Mouse (Mus musculus) bone marrow, adult 2 months (tissue): ENCODE measurements around the gene Sez6l. TPM values are rescaled to one million over a fixed set of nuclear protein-coding genes. Genes with fewer than 3 reads are reported as not detected.
A peak's percentile ranks its signal among the peaks of the same experiment; 100 is the strongest.

Experiments
- H3K27ac ChIP-seq: fragments of 200-500 bp; 2 replicates; pipeline ENCODE4 v1.5.1; 2012; ENCODE audit warnings: low read depth, mild to moderate bottlenecking, control low read depth, inconsistent platforms, low read length; ENCODE audit not compliant: control insufficient read depth, poor library complexity, insufficient read depth
- H3K4me1 ChIP-seq: fragments of 200-500 bp; 2 replicates; pipeline ENCODE4 v1.6.1; 2011; ENCODE audit warnings: low read length; ENCODE audit not compliant: control insufficient read depth, insufficient read depth
- H3K4me3 ChIP-seq: fragments of 200-500 bp; replicated peaks from 2 replicates; pipeline ENCODE3; 2011; ENCODE audit warnings: mild to moderate bottlenecking, low read depth, low read length, control low read depth; ENCODE audit not compliant: control insufficient read depth
- CTCF ChIP-seq: fragments of 200-500 bp; IDR thresholded peaks from 2 replicates; pipeline ENCODE4 v1.5.1; 2011; ENCODE audit warnings: low read length, control low read depth; ENCODE audit not compliant: control insufficient read depth, insufficient read depth
- POLR2A ChIP-seq: fragments of 200-500 bp; IDR thresholded peaks from 2 replicates; pipeline ENCODE4 v1.6.1; 2011; ENCODE audit warnings: low read depth, mild to moderate bottlenecking, control low read depth, low read length, borderline replicate concordance; ENCODE audit not compliant: control insufficient read depth
- WGBS: fragments of 180-500 bp; shearing (Covaris S2); methylation state at CpG from one replicate; pipeline ENCODE4 v1.1.7; 2018; 5-methylcytosine and 5-hydroxymethylcytosine counted together
- polyA plus RNA-seq: library from polyadenylated mRNA; stranded (reverse); fragments of >200 nt; gene quantifications from 2 replicates; pipeline ENCODE4 v1.2.4, GENCODE M21; 2011; ENCODE audit warnings: low replicate concordance; ENCODE audit not compliant: missing spikeins, insufficient read depth, insufficient read length

Sez6l gene
- polyA plus RNA-seq, 1 experiment = not detected

- WGBS = 54% methylated on average over 11 of the region's 11 CpGs
- no peaks in the 10 kb centered on the region for H3K4me1 ChIP-seq
- TF ChIP-seq POLR2A = no peak
- TF ChIP-seq CTCF = no peak
- H3K27ac ChIP-seq = no peak overlapping the region
- H3K4me3 ChIP-seq = no peak overlapping the region
Observed at GRCm38 (mm10) chr5:112534146-112534545, 42.8 kb downstream of the Sez6l start.

- no peak for TF ChIP-seq CTCF
- TF ChIP-seq POLR2A = no peak
- no peak overlapping the region for H3K4me3 ChIP-seq
- H3K27ac ChIP-seq = no peak overlapping the region
- H3K4me1 ChIP-seq = no peaks in the 10 kb centered on the region
- 48% methylated on average over 16 of the region's 16 CpGs for WGBS
Observed at GRCm38 (mm10) chr5:112533312-112534075, 43.5 kb downstream of the Sez6l start.

DNA sequence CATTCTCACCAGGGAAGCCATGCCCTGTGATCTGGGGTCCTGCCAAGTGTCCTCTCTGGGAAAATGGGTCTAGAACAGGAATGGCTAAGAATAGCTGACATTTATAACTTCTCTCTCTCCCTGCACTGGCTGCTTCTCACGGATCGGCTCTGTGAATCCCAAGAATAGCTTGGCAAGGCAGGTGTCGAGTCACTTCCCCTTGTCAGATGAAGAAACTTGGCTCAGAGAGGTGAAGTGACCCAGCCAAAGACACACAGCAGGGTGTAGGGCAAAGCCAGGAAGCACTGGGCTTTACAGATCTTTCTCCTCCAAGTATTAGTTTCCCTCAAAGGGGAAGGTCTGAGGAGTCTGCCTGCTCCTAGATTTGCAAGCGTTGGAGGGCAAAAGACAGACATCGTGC is 44.1 kb downstream of the Sez6l start:
- H3K4me1 ChIP-seq = no peaks in the 10 kb centered on the region
- WGBS = 70% methylated on average over 5 of the region's 5 CpGs
- no peak for TF ChIP-seq CTCF
- TF ChIP-seq POLR2A = no peak
- H3K27ac ChIP-seq = no peak overlapping the region
- H3K4me3 ChIP-seq = no peak overlapping the region

- WGBS = 62% methylated on average over 8 of the region's 8 CpGs
- TF ChIP-seq CTCF (peak; percentile 52), POLR2A (no peak)
- H3K4me3 ChIP-seq = no peak overlapping the region
- no peak overlapping the region for H3K27ac ChIP-seq
- no peaks in the 10 kb centered on the region for H3K4me1 ChIP-seq
Observed at GRCm38 (mm10) chr5:112532210-112532609, 44.8 kb downstream of the Sez6l start.

DNA sequence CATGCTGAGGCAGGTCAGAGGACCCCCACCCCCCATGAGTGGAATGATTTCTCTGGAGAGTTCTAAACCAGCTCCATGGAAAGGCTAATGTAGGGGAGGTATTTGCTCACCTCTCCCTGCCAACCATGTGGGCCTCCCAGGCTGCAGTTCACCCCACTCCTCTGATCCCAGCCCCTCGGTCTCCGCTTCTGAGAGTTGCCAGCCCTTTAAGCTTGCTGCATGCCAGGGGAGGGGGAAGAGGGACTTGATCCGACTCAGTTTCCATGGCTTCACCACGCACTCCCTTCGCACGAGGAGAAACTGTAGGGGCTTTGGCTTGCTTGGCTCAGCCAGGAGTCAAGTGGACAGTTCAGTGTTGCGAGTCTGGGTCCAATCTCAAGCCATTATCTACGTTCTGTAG is 45.9 kb downstream of the Sez6l start:
- WGBS = 79% methylated on average over 8 of the region's 8 CpGs

DNA sequence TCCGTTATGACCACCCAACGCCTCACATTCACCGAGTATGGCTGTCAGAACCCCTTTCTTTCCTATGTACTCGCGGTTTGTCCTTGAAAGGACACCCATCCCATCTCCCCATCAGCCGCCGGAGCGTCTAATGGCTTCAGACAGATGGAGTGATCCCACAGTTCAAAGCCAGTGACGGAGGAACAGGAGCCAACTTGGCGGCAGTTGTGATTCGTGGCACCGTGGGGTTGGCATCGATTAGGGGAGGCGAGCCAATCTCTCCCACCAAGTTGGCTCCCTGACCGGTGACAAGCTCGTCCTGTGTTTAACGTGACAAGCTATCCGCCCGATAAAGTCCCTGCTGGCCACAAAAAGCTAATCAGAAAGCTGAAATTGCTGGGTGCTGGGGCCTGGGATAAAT is 50.0 kb downstream of the Sez6l start:
- Histone ChIP-seq H3K27ac (no peak overlapping the region), H3K4me3 (no peak overlapping the region), H3K4me1 (no peaks in the 10 kb centered on the region)
- TF ChIP-seq CTCF (no peak), POLR2A (no peak)
- WGBS = 78% methylated on average over 19 of the region's 19 CpGs

More for the DNA sequence above, 45.9 kb downstream of the Sez6l start:
- no peak for TF ChIP-seq POLR2A
- no peak for TF ChIP-seq CTCF
- H3K27ac ChIP-seq = no peak overlapping the region
- no peak overlapping the region for H3K4me3 ChIP-seq
- H3K4me1 ChIP-seq = no peaks in the 10 kb centered on the region

- 70% methylated on average over 7 of the region's 7 CpGs for WGBS
Observed at GRCm38 (mm10) chr5:112526435-112526834, 50.5 kb downstream of the Sez6l start.

DNA sequence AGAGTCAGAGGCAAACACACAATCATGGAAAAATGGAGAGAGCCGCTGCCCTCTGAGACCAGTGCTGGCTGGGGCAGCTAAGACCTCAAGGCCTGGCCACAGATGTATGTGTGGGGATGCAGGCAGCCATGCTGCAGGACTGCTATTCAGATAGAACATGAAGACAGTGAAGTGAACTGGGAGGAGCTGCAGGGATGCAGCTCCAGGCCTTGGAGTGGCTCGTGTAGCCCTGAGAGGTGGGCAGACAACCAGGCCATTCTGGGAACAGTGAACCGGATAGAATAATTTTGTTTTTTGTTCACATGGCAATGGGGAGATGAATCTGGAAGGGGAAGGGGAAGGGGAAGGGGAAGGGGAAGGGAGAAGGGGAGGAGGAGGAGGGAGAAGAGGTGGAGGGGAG is 51.0 kb downstream of the Sez6l start:
- H3K4me1 ChIP-seq = no peaks in the 10 kb centered on the region
- H3K4me3 ChIP-seq = no peak overlapping the region
- no peak for TF ChIP-seq CTCF
- no peak for TF ChIP-seq POLR2A
- no peak overlapping the region for H3K27ac ChIP-seq
- WGBS = 87% methylated on average over 3 of the region's 3 CpGs

More at GRCm38 (mm10) chr5:112526435-112526834, 50.5 kb downstream of the Sez6l start:
- Histone ChIP-seq H3K27ac (no peak overlapping the region), H3K4me3 (no peak overlapping the region), H3K4me1 (no peaks in the 10 kb centered on the region)
- TF ChIP-seq CTCF (no peak), POLR2A (no peak)

DNA sequence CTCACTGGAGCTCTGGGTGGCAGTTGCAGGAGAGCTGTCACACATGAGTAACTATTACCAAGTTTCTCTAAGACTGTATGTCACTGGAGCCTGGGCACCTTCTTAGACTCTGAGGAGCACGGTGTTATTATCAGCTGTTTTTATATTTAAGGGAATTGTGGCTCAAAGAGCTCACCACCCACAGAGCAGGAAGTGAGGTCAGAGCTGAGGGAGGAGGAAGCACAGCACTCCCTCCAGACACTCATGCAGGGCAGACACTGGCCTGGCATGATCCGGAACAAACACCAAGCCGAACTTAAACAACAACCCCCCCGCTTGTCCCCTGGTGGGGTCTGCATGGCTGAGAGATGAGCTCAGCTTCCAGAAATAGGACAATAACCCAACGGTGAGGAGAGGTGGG is 51.7 kb downstream of the Sez6l start:
- Histone ChIP-seq H3K4me3 (no peak overlapping the region), H3K4me1 (no peaks in the 10 kb centered on the region), H3K27ac (no peak overlapping the region)
- 50% methylated on average over 5 of the region's 5 CpGs for WGBS
- TF ChIP-seq POLR2A (no peak), CTCF (no peak)
